Mouse (Mus musculus) CD4-positive helper T cell, adult 2 months (primary cell): ENCODE data around the gene Tmub2.

Source experiments
- DNase-seq: peaks from one replicate; pipeline ENCODE4 v3.0.0-alpha.2; 2012; ENCODE audit warnings: low read depth, missing footprints, low spot score

The Tmub2 gene

DNA sequence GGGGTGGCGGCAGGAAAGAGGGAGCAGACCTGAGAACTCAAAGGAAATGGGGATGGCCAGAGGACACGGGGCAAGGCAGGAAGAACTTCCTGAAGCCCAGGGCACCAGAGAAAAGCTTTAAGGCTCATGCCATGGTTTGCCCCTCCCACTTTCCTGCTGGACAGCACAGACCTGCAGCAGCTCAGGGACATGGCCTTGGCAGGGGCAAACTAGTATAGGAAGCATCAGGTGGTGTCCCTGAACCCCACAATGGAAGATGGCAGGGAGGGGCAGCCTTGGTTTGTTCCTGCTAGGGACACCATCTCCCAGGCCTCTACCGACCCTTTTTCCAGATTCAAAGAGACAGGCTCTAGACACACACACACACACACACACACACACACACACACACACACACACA is 20.6 kb downstream of the Tmub2 start:
- DNase-seq: no peak

DNA sequence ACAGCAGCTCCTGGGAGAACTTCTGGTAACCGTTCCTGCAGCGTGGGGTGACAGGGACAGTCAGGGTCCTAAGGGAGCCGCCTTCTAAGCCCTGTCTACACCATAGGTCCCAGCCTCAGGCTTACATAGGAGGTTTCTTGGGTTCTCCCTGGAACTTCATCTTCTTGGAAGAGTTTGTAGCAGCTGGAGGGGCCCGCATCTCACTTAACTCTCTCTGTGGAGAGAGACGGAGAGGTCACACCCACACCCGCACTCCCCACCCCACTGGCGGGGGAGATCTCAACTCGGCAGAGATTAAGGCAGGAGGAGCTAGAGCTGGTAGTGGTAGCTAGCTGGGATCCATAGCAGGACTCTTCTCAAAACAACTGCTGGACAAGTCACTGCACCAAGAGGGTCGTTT is 23.4 kb downstream of the Tmub2 start:
- no peak for DNase-seq

DNA sequence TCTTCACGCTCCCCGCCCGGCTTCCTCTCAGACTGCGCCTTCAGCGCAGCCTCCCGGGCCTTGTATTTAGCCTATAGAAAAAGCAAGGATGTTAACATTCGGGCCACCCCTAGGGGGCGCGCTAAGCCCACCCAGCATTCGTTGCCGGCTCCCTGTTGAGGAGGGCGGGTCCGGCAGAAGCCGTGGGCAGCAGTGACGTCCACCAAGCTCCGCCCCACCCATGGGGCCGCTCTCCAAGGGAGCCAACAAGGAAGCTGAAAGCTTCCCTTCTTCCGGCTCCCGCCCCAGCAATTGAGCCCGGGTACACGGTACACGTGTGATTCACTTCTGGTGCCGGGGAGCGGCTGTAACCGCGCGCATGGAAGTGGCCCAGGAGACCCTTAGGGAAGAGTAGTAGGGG is 24.2 kb downstream of the Tmub2 start:
- DNase-seq: peak; percentile 98

DNA sequence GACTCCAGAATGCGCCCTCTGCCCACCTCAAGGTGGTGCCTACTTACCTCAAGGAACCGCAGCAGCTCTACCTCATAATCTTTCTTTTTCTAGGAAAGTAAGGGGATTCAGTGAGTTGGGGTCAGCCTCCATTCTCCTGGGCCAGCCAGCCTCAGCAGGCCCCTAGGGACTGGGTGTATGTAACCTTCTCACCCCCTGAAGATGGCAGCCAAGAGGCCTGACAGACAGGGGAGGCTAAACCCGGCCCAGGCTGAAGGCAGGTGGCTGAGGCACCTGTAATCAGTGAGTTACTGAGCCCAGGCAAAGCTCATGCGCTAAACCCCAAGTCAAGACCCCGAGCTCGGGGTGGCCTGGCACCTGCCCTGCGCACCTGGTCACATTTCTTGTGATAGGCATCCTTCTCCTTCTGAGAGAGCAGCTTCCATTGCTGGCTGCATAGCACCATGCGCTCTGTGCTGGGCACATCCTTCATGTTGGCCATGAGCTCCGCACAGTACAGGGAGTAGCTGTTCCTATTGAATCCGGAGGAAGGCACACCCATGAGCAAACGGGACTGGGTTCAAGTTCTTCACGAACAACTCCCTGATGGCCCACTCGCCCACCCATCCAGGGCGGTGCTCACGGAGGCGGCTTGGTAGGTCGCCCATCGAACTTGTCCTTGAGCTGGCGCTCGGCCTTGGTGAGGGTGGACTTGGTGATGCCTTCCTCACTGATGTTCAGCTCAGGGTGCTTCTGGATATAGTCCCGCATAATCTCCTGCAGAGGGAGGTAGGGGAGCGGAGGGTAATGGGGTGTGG is 25.3 kb downstream of the Tmub2 start:
- DNase-seq: peak; percentile 46

DNA sequence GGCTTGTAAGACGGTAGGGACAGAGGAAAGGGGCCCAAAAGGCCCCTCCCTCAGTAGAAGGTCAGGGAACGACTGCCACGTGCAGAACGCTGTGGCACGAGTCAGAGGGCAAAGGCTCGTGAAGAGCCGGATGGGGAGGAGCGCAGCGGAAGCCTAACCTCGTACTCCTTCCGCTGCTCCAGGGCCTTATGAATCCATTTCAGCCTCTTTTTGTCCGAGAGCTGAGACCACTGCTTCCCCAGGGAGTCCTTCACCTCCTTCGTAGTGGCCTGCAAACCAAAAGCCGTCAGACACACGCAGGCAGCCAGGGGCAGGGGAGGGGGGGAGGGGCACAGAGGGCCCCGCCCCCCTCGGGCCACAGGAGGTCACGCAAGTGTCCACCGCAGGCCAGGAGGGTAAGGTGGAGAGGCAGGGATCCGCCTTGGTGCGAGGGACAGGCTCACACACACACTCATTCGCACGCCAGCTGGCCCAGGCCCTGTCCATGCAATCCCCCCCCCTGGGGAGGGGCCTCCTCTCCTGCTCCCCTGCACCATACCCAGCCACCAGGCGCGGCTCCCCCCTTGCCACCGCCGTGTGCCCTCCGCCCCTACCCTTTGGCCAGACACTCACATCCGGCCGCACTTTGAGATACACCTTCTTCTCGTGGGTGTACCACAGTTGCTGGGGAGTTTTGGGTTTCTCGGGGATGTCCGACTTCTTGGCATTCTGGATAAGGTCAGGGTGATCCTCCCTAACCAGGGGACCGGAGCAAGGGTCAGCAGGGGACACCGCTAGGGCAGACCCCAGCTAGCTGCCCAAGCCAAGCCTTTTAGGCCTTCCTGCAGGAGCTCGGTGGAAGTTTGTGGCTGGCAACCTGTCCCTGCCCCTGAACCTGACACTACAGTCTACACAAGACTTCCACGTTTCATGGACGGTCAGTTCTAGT is 26.3 kb downstream of the Tmub2 start:
- DNase-seq: peak; percentile 39

DNA sequence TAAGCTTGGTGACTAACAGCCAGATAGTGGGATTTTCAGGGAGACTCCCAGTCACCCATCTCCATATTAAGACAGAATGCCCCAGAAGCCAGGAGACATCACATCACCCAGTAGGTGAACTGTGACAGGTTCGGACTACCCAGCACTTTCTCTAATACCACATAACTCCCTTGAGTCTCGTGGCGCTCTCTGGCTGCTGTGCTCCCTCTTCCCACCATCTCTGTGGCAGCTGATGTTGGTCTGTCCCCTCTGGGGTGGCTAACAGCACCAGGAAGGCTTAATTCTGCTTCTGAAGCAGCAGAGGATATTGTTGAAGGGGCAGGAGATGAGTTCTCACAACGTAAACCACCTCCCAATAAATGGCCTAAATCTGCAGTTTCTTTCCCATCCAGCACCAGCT is 27.2 kb downstream of the Tmub2 start:
- peak; percentile 1 for DNase-seq

DNA sequence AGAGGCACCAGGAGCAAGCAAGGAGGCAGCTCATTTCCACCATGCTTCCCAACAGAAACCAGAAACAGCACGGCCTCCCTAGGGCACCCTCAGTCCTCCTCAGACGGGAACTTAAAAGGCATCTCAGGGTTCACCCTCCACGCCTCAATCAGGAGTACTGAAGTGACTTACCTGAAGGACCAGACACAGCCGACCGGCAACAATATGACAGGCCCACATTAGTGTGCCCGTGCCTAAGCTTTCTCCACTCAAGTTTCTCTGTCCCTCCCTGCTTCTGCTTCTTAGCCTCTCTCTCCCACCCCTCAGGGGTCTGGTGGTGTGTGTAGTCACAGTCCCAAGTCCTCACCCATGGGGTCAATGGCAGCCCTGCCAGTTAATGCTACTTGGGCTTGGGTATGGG is 27.9 kb downstream of the Tmub2 start:
- DNase-seq: no peak

DNA sequence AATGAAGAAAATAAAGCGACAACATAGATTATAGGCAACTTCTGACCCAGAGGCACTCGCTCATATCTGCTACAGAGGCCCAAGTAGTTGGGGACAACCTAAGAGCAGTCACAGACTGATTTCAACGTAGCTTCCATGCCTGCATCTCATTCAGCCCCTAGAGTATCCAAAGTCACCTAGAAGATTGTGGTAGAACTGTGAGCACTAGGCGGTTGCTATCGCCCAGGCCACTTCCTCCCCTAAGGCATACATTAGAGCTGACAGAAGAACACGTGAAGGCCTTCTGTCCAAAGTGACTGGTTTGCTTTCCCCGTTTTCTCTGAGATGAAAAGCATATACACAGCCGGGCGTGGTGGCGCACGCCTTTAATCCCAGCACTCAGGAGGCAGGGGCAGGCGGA is 29.6 kb downstream of the Tmub2 start:
- DNase-seq: no peak

DNA sequence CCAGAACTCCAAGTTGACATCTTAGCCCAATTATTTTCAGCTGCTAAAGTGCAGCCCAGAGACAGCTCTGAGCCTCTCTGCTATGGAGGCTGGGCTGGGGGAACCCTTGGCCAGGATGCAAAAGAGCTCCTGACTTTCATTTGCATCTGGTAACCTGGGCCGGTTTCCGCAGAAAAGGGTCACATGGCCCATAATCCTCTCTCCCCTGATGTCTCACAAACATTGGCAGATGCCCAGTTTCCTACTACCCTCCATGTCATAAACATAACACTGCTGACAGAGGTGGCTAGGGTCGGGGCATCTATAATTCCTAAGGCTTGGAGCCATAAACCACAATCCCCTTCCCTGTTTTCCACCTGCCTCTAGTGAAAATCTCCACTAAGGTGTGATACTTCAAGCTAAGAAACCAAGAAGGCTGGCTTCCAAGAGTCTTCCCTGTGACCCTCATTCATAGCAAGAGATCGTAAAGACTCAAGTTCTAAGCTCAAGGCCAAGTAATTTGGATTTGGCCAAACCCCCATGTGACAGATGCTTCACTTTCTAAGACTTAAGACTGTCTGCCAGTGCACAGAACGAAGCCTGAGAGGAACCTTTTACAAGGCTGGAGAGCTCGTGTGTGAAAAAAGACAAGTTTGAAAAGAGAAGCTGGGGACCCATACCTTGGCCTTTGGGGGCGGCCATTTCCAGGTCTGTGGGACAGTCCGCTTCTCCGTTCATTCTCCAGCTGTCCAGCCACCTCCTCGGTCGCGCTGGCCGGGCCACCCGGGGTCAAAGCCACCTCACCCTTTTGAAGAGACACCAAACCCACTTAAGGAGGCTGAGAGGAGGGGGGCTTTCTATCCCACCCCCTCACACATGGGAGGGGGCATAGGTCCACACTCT is 31.2 kb downstream of the Tmub2 start:
- DNase-seq: peak; percentile 48

DNA sequence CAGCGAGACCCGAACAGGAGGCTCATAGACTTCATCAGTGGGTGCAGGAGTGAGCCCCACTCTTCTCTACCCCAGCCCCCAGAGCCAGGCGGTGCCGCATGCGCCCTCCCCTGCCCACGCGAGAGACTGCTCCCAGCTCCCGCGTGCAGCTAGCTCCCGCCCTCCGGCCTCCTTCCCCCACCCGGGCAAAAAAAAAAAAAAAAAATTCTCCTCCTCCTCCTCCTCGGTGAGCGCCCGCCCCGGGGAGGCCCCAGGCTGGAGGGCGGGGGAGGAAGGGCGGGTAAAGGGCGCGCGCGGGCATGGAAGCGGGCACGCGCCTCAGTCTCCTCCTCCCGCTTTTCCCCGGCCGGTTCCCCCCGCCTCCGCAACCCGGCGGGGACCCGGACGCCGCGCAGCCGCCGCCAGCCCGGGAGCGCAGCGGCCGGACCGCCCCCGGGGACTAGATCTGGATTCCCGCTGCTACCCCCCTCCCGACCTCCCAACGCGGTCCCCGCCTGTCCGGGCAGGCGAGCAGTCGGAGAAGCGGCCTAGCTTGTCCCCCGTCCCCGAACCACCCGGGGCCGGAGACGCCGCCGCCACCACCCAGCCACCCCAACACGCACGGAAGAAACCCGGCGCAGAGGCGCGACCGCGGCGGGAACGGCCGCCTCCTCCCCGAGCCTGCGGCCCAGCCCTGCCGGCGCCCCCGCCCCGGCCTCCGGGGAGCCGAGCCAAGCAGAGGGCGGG is 32.0 kb downstream of the Tmub2 start:
- DNase-seq: peak; percentile 94

DNA sequence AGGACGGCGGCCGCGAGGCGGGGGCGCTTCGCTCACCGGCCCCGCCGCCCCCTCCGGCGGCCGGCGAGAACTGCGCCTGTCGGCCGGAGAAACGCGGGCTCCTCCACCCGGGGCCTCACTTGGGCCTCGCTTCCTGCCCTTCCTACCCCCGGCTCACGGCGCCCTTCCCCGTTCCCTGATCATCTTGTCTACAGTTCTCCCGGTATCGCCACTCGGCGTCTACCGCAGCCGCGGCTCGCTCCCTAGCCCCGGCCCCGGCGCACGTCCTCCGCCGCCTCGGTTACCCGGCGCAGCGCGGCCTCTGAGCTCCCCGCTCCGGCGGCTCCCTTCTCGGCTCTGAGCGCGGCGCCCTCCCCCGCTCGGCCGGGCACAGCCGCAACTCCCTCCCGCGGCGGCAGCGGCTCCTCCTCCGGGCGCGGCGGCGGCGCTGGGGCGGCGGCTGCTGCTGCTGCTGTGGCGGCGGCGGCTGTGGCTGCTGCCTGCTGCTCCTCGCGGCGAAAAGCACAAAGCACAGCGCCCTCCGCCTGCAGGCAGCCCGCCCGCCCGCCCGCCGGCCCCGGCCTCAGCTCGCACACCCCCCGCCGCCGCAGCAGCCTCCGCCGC is 32.7 kb downstream of the Tmub2 start:
- DNase-seq: peak; percentile 81

DNA sequence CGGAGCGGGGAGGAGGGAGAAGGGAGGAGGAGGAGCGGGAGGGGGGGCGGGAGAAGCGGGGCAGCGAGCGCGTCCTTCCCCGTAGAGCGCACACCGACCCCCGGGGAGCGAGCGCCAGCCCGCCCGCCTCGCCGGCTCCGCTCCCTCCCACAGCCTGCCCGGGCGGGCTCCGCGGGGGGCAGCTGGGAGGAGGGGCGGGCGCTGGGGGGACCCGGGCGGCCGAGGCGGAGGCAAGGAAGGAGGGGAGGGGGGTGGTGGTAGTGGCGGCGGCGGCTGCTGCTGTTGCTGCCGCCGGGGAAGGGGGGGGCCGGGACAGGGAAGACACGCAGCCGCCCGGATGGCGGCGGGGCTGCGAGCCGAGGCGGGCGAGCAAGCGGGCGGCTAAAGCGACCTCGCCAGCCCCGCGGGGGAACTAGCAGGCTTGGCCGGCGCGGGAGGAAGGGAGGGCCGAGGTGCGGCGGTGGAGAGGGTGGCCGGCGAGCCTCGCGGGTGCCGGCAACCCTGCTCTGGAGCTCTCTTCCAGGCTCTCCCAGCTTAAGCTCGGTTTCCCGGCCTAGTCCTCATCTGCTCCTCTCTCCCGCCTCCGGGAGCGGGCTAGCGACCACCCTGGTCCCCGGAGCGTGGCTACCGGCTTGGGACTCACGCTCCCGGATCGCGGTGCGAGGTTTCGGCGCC is 33.3 kb downstream of the Tmub2 start:
- peak; percentile 82 for DNase-seq

DNA sequence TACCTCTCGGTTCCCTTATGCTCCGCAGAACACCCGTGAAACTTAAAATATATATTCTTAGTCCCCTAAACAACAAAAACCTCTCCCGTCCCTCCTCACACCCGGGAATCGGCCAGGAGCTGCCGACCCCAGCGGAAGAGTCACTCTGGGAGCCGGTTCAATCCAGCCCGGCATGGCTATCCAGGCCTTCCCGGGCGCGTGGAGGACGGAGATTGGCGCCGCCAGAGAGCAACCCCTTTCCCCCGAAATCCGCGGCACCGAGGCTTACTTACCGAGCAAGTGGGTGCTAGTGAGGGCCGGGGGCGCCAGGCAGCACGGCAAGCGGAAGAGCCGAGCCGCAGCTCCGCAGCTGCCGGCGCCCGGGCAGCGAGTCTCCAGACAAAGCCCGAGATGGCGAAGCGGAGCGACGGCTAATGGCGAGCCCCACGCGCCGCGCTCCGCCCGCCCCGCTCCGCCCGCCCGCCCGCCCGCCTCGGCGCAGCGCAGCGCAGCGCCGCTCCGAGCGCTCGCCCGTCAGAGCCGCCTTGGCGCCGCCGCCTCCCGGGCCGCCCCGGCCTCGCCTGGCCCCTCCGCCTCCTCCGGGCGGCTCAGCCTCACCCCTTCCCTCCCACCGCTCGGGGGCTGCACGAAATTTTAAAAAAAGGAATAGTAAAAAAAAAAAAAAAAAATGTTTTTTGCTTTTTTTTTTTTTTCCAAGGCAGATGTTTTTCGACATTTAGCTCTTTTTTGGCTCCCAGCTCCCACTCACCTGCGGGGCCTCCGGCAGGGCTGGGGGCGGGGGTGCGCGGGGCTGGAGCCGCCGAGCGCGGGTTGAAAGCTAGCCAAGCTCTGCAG is 34.1 kb downstream of the Tmub2 start:
- DNase-seq: peak; percentile 73

DNA sequence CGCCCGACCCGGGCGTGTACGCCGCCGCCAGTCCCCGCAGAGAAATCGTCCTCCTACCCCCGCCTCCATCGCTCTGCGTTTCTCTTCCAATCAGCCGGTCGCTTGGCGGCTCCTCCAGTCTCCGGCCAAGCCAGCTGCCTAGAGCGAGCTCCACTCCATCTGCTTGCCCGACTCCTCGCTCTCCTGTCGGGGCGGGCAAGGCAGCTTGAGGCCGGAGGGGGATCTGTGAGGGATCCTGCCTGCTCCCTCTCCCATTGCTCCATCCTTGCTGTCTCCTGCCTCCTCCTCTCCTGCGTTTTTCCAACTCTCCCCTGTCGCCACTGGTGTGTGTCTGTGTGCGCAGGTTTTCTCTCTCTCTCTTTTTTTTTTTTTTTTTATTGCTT is 34.7 kb downstream of the Tmub2 start, which contains the start of gene Ubtf:
Ubtf (minus strand) TSS at position 333 of the 383 bp plus-strand sequence.
- DNase-seq: peak; percentile 86

DNA sequence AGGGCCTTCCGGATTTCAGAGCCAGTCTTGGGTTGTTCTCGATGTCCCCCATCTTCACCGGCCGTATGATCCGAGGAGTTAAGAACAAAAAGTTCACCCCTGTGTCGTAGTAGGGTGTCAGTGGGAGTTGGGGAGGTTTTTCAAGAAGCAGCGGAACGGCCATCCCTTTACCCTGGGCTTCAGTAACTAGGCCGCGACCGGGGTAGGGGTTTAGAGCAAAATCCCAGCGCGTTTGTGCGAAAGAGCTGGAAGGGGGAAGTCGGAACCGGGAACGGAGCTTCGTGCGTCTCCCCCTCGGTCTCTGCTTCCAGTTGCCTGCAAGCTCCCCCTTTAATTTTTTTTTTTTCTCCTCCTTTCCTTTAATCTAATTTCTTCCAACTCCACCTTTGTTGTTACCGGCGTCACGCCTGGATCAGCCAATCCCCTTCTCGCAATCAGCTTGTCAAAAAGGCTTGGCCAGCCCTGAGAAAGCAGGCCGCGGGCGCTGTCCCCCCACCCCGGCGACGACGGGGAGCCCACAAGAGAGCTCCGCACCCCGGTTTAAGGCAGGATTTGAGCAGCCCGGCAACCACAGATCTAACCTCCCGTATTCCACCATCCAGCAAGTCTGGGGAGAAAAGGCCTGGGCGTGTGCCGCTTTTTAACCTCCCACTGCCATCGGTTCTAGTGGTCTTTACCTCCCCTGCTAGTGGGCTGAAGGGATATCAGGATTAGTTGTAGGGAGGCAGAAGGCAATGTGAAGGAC is 35.4 kb downstream of the Tmub2 start:
- peak; percentile 87 for DNase-seq

DNA sequence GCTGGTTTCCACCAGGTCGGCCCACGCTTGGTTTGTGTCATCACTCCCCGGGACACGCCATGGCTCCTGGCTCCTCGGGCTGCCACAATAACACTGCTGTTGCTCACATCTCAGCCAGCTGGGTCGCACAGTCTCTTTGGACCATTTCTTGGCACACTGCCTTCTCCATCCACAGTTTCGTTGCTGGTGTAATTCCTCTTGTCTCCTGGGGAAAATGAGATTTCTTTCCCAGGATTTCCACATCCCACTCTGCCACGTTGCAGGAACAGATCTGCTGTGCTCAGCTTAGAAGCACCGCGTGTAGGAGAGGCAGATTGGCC is 35.9 kb downstream of the Tmub2 start:
- DNase-seq: no peak

DNA sequence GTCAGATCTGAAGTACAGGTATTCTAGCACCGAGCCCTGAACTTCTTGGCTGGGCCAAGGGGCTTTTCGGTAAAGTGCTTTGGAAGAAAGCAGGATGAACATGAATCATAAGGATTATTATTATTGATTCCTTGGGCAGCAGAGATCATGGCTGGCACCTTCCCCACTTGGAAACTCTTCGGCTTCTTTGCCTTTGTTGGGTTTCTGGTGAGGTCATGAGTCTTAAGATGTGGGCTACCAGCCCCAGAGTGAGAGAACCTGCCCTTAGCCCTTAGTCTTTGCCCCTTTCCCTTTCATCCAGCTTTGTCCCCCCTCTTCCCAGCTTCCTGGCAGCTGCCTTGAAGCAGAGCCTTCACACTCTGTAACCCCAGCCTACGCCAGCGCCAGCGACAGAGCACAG is 37.2 kb downstream of the Tmub2 start:
- no peak for DNase-seq

DNA sequence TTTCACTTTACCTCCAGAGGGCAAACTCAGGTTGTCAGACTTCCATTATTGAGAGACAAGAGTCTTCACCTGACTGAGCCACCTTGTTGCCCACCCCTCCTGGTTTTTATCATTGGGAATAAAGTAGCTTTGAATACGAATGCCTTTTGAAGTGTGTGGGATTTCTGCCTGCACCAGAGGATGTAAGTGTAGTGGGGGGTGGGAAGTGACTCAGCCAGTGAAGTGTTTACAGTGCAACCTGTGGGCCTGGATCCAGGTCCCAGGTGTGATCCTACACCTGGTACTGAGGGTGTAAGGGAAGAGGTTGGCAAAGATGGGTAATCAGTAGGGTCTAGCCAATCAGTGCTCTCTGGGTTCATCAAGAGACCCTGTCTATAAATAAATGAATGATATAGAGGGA is 38.8 kb downstream of the Tmub2 start:
- DNase-seq: no peak

DNA sequence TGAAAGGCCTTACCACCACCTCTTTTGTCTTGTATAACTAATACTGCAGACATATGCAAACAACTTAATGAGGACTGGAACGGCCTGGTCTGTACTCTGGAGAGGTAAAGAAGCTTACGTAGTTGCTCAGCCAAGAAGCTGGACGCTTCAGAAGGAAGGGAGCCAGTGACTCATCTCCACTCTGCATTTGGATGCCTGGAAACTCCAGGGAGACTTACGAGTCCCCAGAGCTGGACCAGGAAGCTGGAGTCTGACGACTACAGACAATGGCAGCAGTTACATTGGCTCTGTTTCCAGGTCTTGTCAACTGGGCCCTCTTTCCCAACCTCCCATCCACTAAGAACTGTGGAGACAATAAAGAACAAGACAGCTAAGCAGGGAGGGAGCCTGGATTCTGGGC is 42.5 kb downstream of the Tmub2 start:
- no peak for DNase-seq
